Mouse (Mus musculus): ENCODE results near the gene Tango6.

Tango6 gene

GRCm38 (mm10) chr8:106682971-106683668 lies at the start of gene Tango6:
Gene Tango6, plus strand, starts transcription at chr8:106683068.
- DNase-seq = peak; percentile 92

- DNase-seq = no peak
Observed at GRCm38 (mm10) chr8:106633361-106634158, 49.3 kb upstream of the Tango6 start.

GRCm38 (mm10) chr8:106635284-106635683 lies 47.6 kb upstream of the Tango6 start:
- DNase-seq = no peak

- no peak for DNase-seq
Observed at GRCm38 (mm10) chr8:106637446-106637845, 45.4 kb upstream of the Tango6 start.

GRCm38 (mm10) chr8:106638768-106639295 lies 44.0 kb upstream of the Tango6 start:
- no peak for DNase-seq

GRCm38 (mm10) chr8:106640212-106640611 lies 42.7 kb upstream of the Tango6 start:
- no peak for DNase-seq

- DNase-seq = no peak
Observed at GRCm38 (mm10) chr8:106640921-106641320, 41.9 kb upstream of the Tango6 start.

GRCm38 (mm10) chr8:106642172-106642571 lies 40.7 kb upstream of the Tango6 start:
- no peak for DNase-seq

- no peak for DNase-seq
Observed at GRCm38 (mm10) chr8:106643100-106643499, 39.8 kb upstream of the Tango6 start.

GRCm38 (mm10) chr8:106644957-106645356 lies 37.9 kb upstream of the Tango6 start:
- no peak for DNase-seq

GRCm38 (mm10) chr8:106646153-106646552 lies 36.7 kb upstream of the Tango6 start:
- DNase-seq = no peak

GRCm38 (mm10) chr8:106646731-106647130 lies 36.1 kb upstream of the Tango6 start:
- no peak for DNase-seq

- DNase-seq = peak; percentile 63
Observed at GRCm38 (mm10) chr8:106647387-106647786, 35.5 kb upstream of the Tango6 start.

GRCm38 (mm10) chr8:106648421-106648820 lies 34.4 kb upstream of the Tango6 start:
- DNase-seq = no peak

- DNase-seq = no peak
Observed at GRCm38 (mm10) chr8:106651994-106652393, 30.9 kb upstream of the Tango6 start.

- DNase-seq = no peak
Observed at GRCm38 (mm10) chr8:106656046-106656445, 26.8 kb upstream of the Tango6 start.

GRCm38 (mm10) chr8:106672786-106673185 lies 10.1 kb upstream of the Tango6 start:
- no peak for DNase-seq

- DNase-seq = no peak
Observed at GRCm38 (mm10) chr8:106674318-106674717, 8.6 kb upstream of the Tango6 start.

GRCm38 (mm10) chr8:106674894-106675293 lies 8.0 kb upstream of the Tango6 start:
- DNase-seq = no peak

GRCm38 (mm10) chr8:106684387-106684786 lies 1.5 kb downstream of the Tango6 start:
- no peak for DNase-seq

GRCm38 (mm10) chr8:106687479-106687878 lies 4.6 kb downstream of the Tango6 start:
- DNase-seq = peak; percentile 18

GRCm38 (mm10) chr8:106697748-106698248 lies 14.9 kb downstream of the Tango6 start:
- no peak for DNase-seq

- peak; percentile 49 for DNase-seq
Observed at GRCm38 (mm10) chr8:106699588-106699987, 16.7 kb downstream of the Tango6 start.

- no peak for DNase-seq
Observed at GRCm38 (mm10) chr8:106700131-106700530, 17.3 kb downstream of the Tango6 start.
